Mouse (Mus musculus): ENCODE measurements around the gene Gpr146. TPM values are rescaled to one million over a fixed set of nuclear protein-coding genes. Genes with fewer than 3 reads are reported as not detected.

Gene Gpr146
- total and polyA plus RNA-seq, 2 experiments from 2014 or later = 23.0 to 38.2 TPM

GRCm38 (mm10) chr5:139408511-139408910 lies 31.0 kb downstream of the Gpr146 start:
- Histone ChIP-seq H3K27ac (ENCODE audit: low read depth) (peak overlapping the region; percentile 35), H3K27me3 (ENCODE audit: control insufficient read depth, insufficient read depth, low read length) (no peaks in the 10 kb centered on the region), H3K4me3 (ENCODE audit: low read depth, low read length) (no peak overlapping the region), H3K4me2 (ENCODE audit: low read depth, low read length) (no peak overlapping the region), H3K36me3 (replicated peaks; ENCODE audit: control insufficient read depth, insufficient read depth, low read length) (no peaks in the 10 kb centered on the region), H3K4me1 (ENCODE audit: control insufficient read depth, insufficient read depth) (peaks cover 21% of the 10 kb centered on the region), H3K9me3 (replicated peaks; ENCODE audit: control insufficient read depth, low read length) (no peaks in the 10 kb centered on the region), H3K9ac (replicated peaks; ENCODE audit: low read depth, low read length) (no peak overlapping the region)
- WGBS = 65% methylated on average over 7 of the region's 7 CpGs
- ATAC-seq (ENCODE audit: insufficient read depth, low read depth) (peak; percentile 42), DNase-seq (ENCODE audit: low spot score) (no peak)
- TF ChIP-seq EP300 (IDR thresholded peaks at IDR 0.05; ENCODE audit: low read depth) = no peak
- no peak for TF ChIP-seq CTCF (IDR thresholded peaks at IDR 0.05; ENCODE audit: low read depth)

- H3K9me3 ChIP-seq (replicated peaks; ENCODE audit: control insufficient read depth, low read length) = no peaks in the 10 kb centered on the region
- H3K27ac ChIP-seq (ENCODE audit: low read depth) = peak overlapping the region; percentile 35
- WGBS = 45% methylated on average over 12 of the region's 12 CpGs
- H3K36me3 ChIP-seq (replicated peaks; ENCODE audit: control insufficient read depth, insufficient read depth, low read length) = no peaks in the 10 kb centered on the region
- H3K9ac ChIP-seq (replicated peaks; ENCODE audit: low read depth, low read length) = no peak overlapping the region
- TF ChIP-seq EP300 (IDR thresholded peaks at IDR 0.05; ENCODE audit: low read depth) (no peak), CTCF (IDR thresholded peaks at IDR 0.05; ENCODE audit: low read depth) (peak; percentile 17; the same call in 1 of the 2 replicates)
- H3K4me3 ChIP-seq (ENCODE audit: low read depth, low read length) = no peak overlapping the region
- no peak overlapping the region for H3K4me2 ChIP-seq (ENCODE audit: low read depth, low read length)
- peaks cover 21% of the 10 kb centered on the region for H3K4me1 ChIP-seq (ENCODE audit: control insufficient read depth, insufficient read depth)
- H3K27me3 ChIP-seq (ENCODE audit: control insufficient read depth, insufficient read depth, low read length) = no peaks in the 10 kb centered on the region
- DNase-seq (ENCODE audit: low spot score) = peak; percentile 87
- ATAC-seq (ENCODE audit: insufficient read depth, low read depth) = peak; percentile 84
Measured at GRCm38 (mm10) chr5:139409412-139409811, 31.9 kb downstream of the Gpr146 start.

- Histone ChIP-seq H3K4me2 (ENCODE audit: low read depth, low read length) (no peak overlapping the region), H3K4me1 (ENCODE audit: control insufficient read depth, insufficient read depth) (peaks cover 21% of the 10 kb centered on the region), H3K27ac (ENCODE audit: low read depth) (peak overlapping the region; percentile 35), H3K27me3 (ENCODE audit: control insufficient read depth, insufficient read depth, low read length) (no peaks in the 10 kb centered on the region), H3K9ac (replicated peaks; ENCODE audit: low read depth, low read length) (no peak overlapping the region), H3K36me3 (replicated peaks; ENCODE audit: control insufficient read depth, insufficient read depth, low read length) (no peaks in the 10 kb centered on the region), H3K9me3 (replicated peaks; ENCODE audit: control insufficient read depth, low read length) (no peaks in the 10 kb centered on the region), H3K4me3 (ENCODE audit: low read depth, low read length) (no peak overlapping the region)
- 80% methylated on average over 4 of the region's 4 CpGs for WGBS
- no peak for DNase-seq (ENCODE audit: low spot score)
- no peak for ATAC-seq (ENCODE audit: insufficient read depth, low read depth)
- TF ChIP-seq CTCF (IDR thresholded peaks at IDR 0.05; ENCODE audit: low read depth) (no peak), EP300 (IDR thresholded peaks at IDR 0.05; ENCODE audit: low read depth) (no peak)
Measured at GRCm38 (mm10) chr5:139410056-139410455, 32.6 kb downstream of the Gpr146 start.

GRCm38 (mm10) chr5:139411117-139411516 lies 33.6 kb downstream of the Gpr146 start:
- Histone ChIP-seq H3K9me3 (replicated peaks; ENCODE audit: control insufficient read depth, low read length) (no peaks in the 10 kb centered on the region), H3K27me3 (ENCODE audit: control insufficient read depth, insufficient read depth, low read length) (no peaks in the 10 kb centered on the region), H3K9ac (replicated peaks; ENCODE audit: low read depth, low read length) (no peak overlapping the region), H3K4me3 (ENCODE audit: low read depth, low read length) (no peak overlapping the region), H3K4me1 (ENCODE audit: control insufficient read depth, insufficient read depth) (peaks cover 17% of the 10 kb centered on the region), H3K4me2 (ENCODE audit: low read depth, low read length) (no peak overlapping the region), H3K36me3 (replicated peaks; ENCODE audit: control insufficient read depth, insufficient read depth, low read length) (no peaks in the 10 kb centered on the region), H3K27ac (ENCODE audit: low read depth) (no peak overlapping the region)
- DNase-seq (ENCODE audit: low spot score) (no peak), ATAC-seq (ENCODE audit: insufficient read depth, low read depth) (no peak)
- no peak for TF ChIP-seq EP300 (IDR thresholded peaks at IDR 0.05; ENCODE audit: low read depth)
- TF ChIP-seq CTCF (IDR thresholded peaks at IDR 0.05; ENCODE audit: low read depth) = no peak
- WGBS = 86% methylated on average over 6 of the region's 6 CpGs

- Histone ChIP-seq H3K9ac (replicated peaks; ENCODE audit: low read depth, low read length) (no peak overlapping the region), H3K4me2 (ENCODE audit: low read depth, low read length) (no peak overlapping the region), H3K4me1 (ENCODE audit: control insufficient read depth, insufficient read depth) (peaks cover 17% of the 10 kb centered on the region), H3K27ac (ENCODE audit: low read depth) (no peak overlapping the region), H3K9me3 (replicated peaks; ENCODE audit: control insufficient read depth, low read length) (no peaks in the 10 kb centered on the region), H3K27me3 (ENCODE audit: control insufficient read depth, insufficient read depth, low read length) (no peaks in the 10 kb centered on the region), H3K36me3 (replicated peaks; ENCODE audit: control insufficient read depth, insufficient read depth, low read length) (no peaks in the 10 kb centered on the region), H3K4me3 (ENCODE audit: low read depth, low read length) (no peak overlapping the region)
- 75% methylated on average over 15 of the region's 15 CpGs for WGBS
- DNase-seq (ENCODE audit: low spot score) (no peak), ATAC-seq (ENCODE audit: insufficient read depth, low read depth) (no peak)
- no peak for TF ChIP-seq EP300 (IDR thresholded peaks at IDR 0.05; ENCODE audit: low read depth)
- no peak for TF ChIP-seq CTCF (IDR thresholded peaks at IDR 0.05; ENCODE audit: low read depth)
Measured at GRCm38 (mm10) chr5:139411665-139412314, 34.3 kb downstream of the Gpr146 start.

GRCm38 (mm10) chr5:139413545-139413944 lies 36.0 kb downstream of the Gpr146 start:
- DNase-seq (ENCODE audit: low spot score) (no peak), ATAC-seq (ENCODE audit: insufficient read depth, low read depth) (no peak)
- Histone ChIP-seq H3K36me3 (replicated peaks; ENCODE audit: control insufficient read depth, insufficient read depth, low read length) (no peaks in the 10 kb centered on the region), H3K4me3 (ENCODE audit: low read depth, low read length) (no peak overlapping the region), H3K27me3 (ENCODE audit: control insufficient read depth, insufficient read depth, low read length) (no peaks in the 10 kb centered on the region), H3K9me3 (replicated peaks; ENCODE audit: control insufficient read depth, low read length) (no peaks in the 10 kb centered on the region), H3K27ac (ENCODE audit: low read depth) (no peak overlapping the region), H3K4me2 (ENCODE audit: low read depth, low read length) (no peak overlapping the region), H3K4me1 (ENCODE audit: control insufficient read depth, insufficient read depth) (peaks cover 19% of the 10 kb centered on the region), H3K9ac (replicated peaks; ENCODE audit: low read depth, low read length) (no peak overlapping the region)
- 84% methylated on average over 4 of the region's 4 CpGs for WGBS
- TF ChIP-seq CTCF (IDR thresholded peaks at IDR 0.05; ENCODE audit: low read depth) = no peak
- TF ChIP-seq EP300 (IDR thresholded peaks at IDR 0.05; ENCODE audit: low read depth) = no peak

Measured in heart, postnatal 0 days (tissue).